Mouse (Mus musculus): Measurements from ENCODE around the gene Stk32c. TPM values are rescaled to one million over a fixed set of nuclear protein-coding genes. Genes with fewer than 3 reads are reported as not detected.

The Stk32c gene
- polyA plus RNA-seq (2016; fragmentation: Nextera tagmentation; extraction: Ambion mirVana) = not detected in 2 replicates

GRCm38 (mm10) chr7:139212754-139213745 is at the start of gene Stk32c, which contains the start of gene Lrrc27:
Gene Stk32c, minus strand, starts transcription at chr7:139213307.
Gene Lrrc27, plus strand, starts transcription at chr7:139212988.
- WGBS = 3% methylated on average over 53 of the region's 53 CpGs
- Histone ChIP-seq H3K4me1 (peaks cover 22% of the 10 kb centered on the region), H3K27ac (peak within 1 kb of the TSS; percentile 97), H3K27me3 (ENCODE audit: insufficient read depth, poor library complexity, severe bottlenecking) (no peaks in the 10 kb centered on the region), H3K36me3 (no peaks in the 10 kb centered on the region), H3K4me3 (peak within 1 kb of the TSS; percentile 70), H3K9me3 (no peaks in the 10 kb centered on the region)
- peak; percentile 100 for DNase-seq (ENCODE audit: low spot score)

- no peak for DNase-seq (ENCODE audit: low spot score)
- Histone ChIP-seq H3K4me1 (peaks cover 50% of the 10 kb centered on the region), H3K4me3 (no peak overlapping the region), H3K9me3 (no peaks in the 10 kb centered on the region), H3K27ac (peak overlapping the region; percentile 56), H3K36me3 (peaks cover 71% of the 10 kb centered on the region), H3K27me3 (ENCODE audit: insufficient read depth, poor library complexity, severe bottlenecking) (no peaks in the 10 kb centered on the region)
- WGBS = 46% methylated on average over 10 of the region's 10 CpGs
Measured at GRCm38 (mm10) chr7:139257752-139258542, 44.8 kb upstream of the Stk32c start.

- no peak overlapping the region for H3K4me3 ChIP-seq
- peaks cover 46% of the 10 kb centered on the region for H3K36me3 ChIP-seq
- H3K9me3 ChIP-seq = no peaks in the 10 kb centered on the region
- no peaks in the 10 kb centered on the region for H3K27me3 ChIP-seq (ENCODE audit: insufficient read depth, poor library complexity, severe bottlenecking)
- WGBS = 75% methylated on average over 5 of the region's 5 CpGs
- no peak overlapping the region for H3K27ac ChIP-seq
- peaks cover 80% of the 10 kb centered on the region for H3K4me1 ChIP-seq
- no peak for DNase-seq (ENCODE audit: low spot score)
Measured at GRCm38 (mm10) chr7:139254626-139255025, 41.5 kb upstream of the Stk32c start.

- Histone ChIP-seq H3K9me3 (no peaks in the 10 kb centered on the region), H3K4me3 (no peak overlapping the region), H3K27ac (peak overlapping the region; percentile 79; the same call in 1 of the 2 replicates), H3K4me1 (peaks cover 81% of the 10 kb centered on the region), H3K36me3 (peaks cover 36% of the 10 kb centered on the region), H3K27me3 (ENCODE audit: insufficient read depth, poor library complexity, severe bottlenecking) (no peaks in the 10 kb centered on the region)
- no peak for DNase-seq (ENCODE audit: low spot score)
- 33% methylated on average over 3 of the region's 3 CpGs for WGBS
Measured at GRCm38 (mm10) chr7:139253462-139253861, 40.4 kb upstream of the Stk32c start.

DNA sequence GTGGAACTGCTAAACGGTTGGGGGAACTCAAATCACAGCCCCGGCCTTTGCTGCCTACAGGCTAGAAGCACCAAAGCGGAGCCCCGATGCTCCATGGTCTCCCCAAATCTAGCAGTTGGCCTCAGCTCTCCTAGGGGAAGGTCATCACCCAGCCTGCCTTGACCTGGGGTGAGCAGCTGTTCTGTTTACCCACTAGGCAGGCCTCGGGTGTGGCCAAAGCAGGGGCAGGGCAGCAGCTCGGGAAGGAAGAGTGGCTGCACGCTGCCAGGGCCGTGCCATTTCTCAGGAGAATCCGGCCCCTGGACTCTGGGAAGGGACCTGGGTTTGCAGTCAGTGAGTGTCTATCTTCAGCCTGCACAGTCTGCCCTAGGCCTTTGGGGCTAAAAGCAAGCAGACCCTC is 39.9 kb upstream of the Stk32c start:
- 46% methylated on average over 9 of the region's 9 CpGs for WGBS
- peak overlapping the region; percentile 79 for H3K27ac ChIP-seq
- H3K36me3 ChIP-seq = peaks cover 34% of the 10 kb centered on the region
- peaks cover 81% of the 10 kb centered on the region for H3K4me1 ChIP-seq
- DNase-seq (ENCODE audit: low spot score) = no peak
- H3K4me3 ChIP-seq = no peak overlapping the region
- no peaks in the 10 kb centered on the region for H3K27me3 ChIP-seq (ENCODE audit: insufficient read depth, poor library complexity, severe bottlenecking)
- no peaks in the 10 kb centered on the region for H3K9me3 ChIP-seq

GRCm38 (mm10) chr7:139252566-139252965 is 39.5 kb upstream of the Stk32c start:
- H3K9me3 ChIP-seq = no peaks in the 10 kb centered on the region
- H3K36me3 ChIP-seq = peaks cover 33% of the 10 kb centered on the region
- H3K4me1 ChIP-seq = peaks cover 81% of the 10 kb centered on the region
- DNase-seq (ENCODE audit: low spot score) = no peak
- H3K4me3 ChIP-seq = no peak overlapping the region
- H3K27me3 ChIP-seq (ENCODE audit: insufficient read depth, poor library complexity, severe bottlenecking) = no peaks in the 10 kb centered on the region
- peak overlapping the region; percentile 79 for H3K27ac ChIP-seq
- 76% methylated on average over 7 of the region's 7 CpGs for WGBS

- peaks cover 83% of the 10 kb centered on the region for H3K4me1 ChIP-seq
- WGBS = 67% methylated on average over 5 of the region's 5 CpGs
Measured at GRCm38 (mm10) chr7:139251881-139252301, 38.8 kb upstream of the Stk32c start.

DNA sequence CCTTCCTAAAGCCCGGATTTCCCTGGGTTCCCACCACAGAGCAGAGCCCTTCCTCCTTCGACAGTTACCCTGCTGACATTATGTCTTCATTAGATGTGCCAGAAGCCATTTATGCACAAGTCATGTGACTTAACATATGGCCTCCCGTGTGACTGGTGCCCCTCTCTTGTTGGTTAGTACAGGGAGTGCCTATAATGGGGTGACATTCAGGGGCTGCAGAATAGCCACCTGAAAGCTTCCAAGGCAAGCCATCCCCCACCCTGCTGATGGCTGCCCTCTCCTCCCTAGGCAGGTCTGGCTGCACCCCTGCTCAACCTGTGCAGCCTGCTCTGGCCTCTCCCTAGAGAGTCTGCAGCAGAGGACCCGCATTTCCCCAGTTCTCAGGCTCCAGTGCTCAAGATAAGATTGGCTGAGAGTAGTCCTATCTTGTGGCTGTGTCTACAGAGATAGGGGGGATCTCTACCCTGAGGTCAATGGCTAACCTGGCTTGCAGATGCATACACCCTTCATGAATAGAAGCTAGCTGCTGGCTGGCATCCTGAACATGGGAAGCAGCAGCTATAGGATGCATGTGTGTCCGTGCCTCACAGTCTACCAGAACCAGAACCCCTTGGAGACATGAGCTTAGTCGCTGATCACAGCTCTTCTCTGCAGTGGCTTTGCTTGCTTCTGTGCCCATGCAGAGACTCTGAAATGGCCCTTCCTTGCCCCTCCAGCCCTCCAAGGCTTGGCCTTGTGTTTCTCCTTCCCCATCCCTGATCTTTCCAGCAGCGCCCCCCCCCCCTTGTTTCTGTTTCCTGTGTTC is 36.5 kb upstream of the Stk32c start:
- peaks cover 92% of the 10 kb centered on the region for H3K4me1 ChIP-seq
- DNase-seq (ENCODE audit: low spot score) = no peak
- no peaks in the 10 kb centered on the region for H3K9me3 ChIP-seq

More at GRCm38 (mm10) chr7:139251881-139252301, 38.8 kb upstream of the Stk32c start:
- H3K9me3 ChIP-seq = no peaks in the 10 kb centered on the region
- peak overlapping the region; percentile 79 for H3K27ac ChIP-seq
- H3K27me3 ChIP-seq (ENCODE audit: insufficient read depth, poor library complexity, severe bottlenecking) = no peaks in the 10 kb centered on the region
- H3K36me3 ChIP-seq = peaks cover 28% of the 10 kb centered on the region
- peak overlapping the region; percentile 20; the same call in 1 of the 2 replicates for H3K4me3 ChIP-seq
- peak; percentile 84 for DNase-seq (ENCODE audit: low spot score)

GRCm38 (mm10) chr7:139248615-139249405 is 35.7 kb upstream of the Stk32c start:
- H3K27me3 ChIP-seq (ENCODE audit: insufficient read depth, poor library complexity, severe bottlenecking) = no peaks in the 10 kb centered on the region
- peak overlapping the region; percentile 83 for H3K4me3 ChIP-seq
- 1% methylated on average over 45 of the region's 45 CpGs for WGBS
- peaks cover 92% of the 10 kb centered on the region for H3K4me1 ChIP-seq
- no peaks in the 10 kb centered on the region for H3K9me3 ChIP-seq
- peak overlapping the region; percentile 98 for H3K27ac ChIP-seq
- no peak for DNase-seq (ENCODE audit: low spot score)
- no peaks in the 10 kb centered on the region for H3K36me3 ChIP-seq

More for the DNA sequence above, 36.5 kb upstream of the Stk32c start:
- Histone ChIP-seq H3K27ac (peak overlapping the region; percentile 98), H3K36me3 (peaks cover 5% of the 10 kb centered on the region; the same call in 1 of the 2 replicates), H3K4me3 (peak overlapping the region; percentile 83), H3K27me3 (ENCODE audit: insufficient read depth, poor library complexity, severe bottlenecking) (no peaks in the 10 kb centered on the region)
- 33% methylated on average over 7 of the region's 7 CpGs for WGBS

GRCm38 (mm10) chr7:139247881-139248614 is 34.9 kb upstream of the Stk32c start, which contains the start of gene Pwwp2b:
Gene Pwwp2b, plus strand, starts transcription at chr7:139248482.
- WGBS = under 1% methylated on average over 71 of the region's 72 CpGs
- peaks cover 84% of the 10 kb centered on the region for H3K4me1 ChIP-seq

More at GRCm38 (mm10) chr7:139247881-139248614, 34.9 kb upstream of the Stk32c start, which contains the start of gene Pwwp2b:
- peak within 1 kb of the TSS; percentile 98 for H3K27ac ChIP-seq
- no peaks in the 10 kb centered on the region for H3K36me3 ChIP-seq
- DNase-seq (ENCODE audit: low spot score) = peak; percentile 85
- no peaks in the 10 kb centered on the region for H3K27me3 ChIP-seq (ENCODE audit: insufficient read depth, poor library complexity, severe bottlenecking)
- H3K9me3 ChIP-seq = no peaks in the 10 kb centered on the region
- peak within 1 kb of the TSS; percentile 83 for H3K4me3 ChIP-seq
